Mouse (Mus musculus) spleen, adult 2 months (tissue): ENCODE measurements around the gene Exoc2.

Experiments used
- CTCF ChIP-seq: fragments of 200-500 bp; IDR thresholded peaks from 2 replicates; pipeline ENCODE4 v1.5.1; 2011; ENCODE audit warnings: mild to moderate bottlenecking, inconsistent platforms; ENCODE audit not compliant: insufficient read depth, insufficient read length, insufficient replicate concordance; ENCODE audit errors: extremely low read depth
- POLR2A ChIP-seq: fragments of 200-500 bp; IDR thresholded peaks from 2 replicates; pipeline ENCODE4 v1.6.1; 2011; ENCODE audit warnings: low read depth, low read length, inconsistent platforms

DNA sequence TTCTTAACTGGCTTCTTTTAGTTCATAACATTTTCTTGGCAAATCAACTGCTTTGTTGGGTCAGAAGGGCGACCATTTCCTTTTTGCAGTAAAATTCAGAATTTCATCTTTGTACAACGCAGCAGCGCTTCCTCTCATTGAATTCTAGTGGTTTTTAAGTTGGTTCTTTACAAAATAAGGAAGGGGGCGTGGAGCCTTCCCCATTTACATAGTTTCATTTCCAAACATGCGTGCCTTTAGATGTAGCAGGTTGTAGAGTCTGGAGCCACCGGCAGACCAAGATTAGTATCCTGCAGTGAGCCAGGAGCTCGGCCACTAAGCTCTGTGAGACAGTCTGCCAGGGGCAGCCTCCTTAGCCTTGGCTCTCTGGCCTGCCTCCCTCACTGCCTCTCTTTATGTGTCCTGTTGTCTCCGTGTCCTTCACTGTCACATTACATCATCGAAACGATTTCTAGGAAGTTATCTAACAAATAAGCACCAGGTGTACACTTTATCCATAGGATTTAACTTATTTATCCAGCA, 13.1 kb upstream of the Exoc2 start:
- TF ChIP-seq POLR2A (no peak), CTCF (no peak)
